Mouse (Mus musculus) CH12.LX (cell line): ENCODE results near the gene Otud4. TPM values are rescaled to one million over a fixed set of nuclear protein-coding genes. Genes with fewer than 3 reads are reported as not detected.
A peak's percentile ranks its signal among the peaks of the same experiment; 100 is the strongest.

ENCODE experiments used
- DNase-seq: peaks from one replicate; pipeline ENCODE4 v3.0.0-alpha.2; 2013; ENCODE audit errors: extremely low read depth
- H3K27ac ChIP-seq: 2 replicates; pipeline ENCODE4 v1.5.1; 2012; ENCODE audit warnings: low read depth, mild to moderate bottlenecking, control low read depth, moderate library complexity; ENCODE audit not compliant: insufficient read depth
- H3K27me3 ChIP-seq: replicated peaks from 2 replicates; pipeline ENCODE3; 2012; ENCODE audit warnings: inconsistent platforms
- H3K36me3 ChIP-seq, 2 experiments: replicated peaks in 1 of 2; 2 replicates each; pipeline versions ENCODE3 to v1.6.1; 2012; ENCODE audit warnings: inconsistent platforms in 1 of 2, low read length in 1 of 2, mild to moderate bottlenecking in 1 of 2, mixed read lengths in 1 of 2, moderate library complexity in 1 of 2; ENCODE audit not compliant: control insufficient read depth in 1 of 2, insufficient read depth in 1 of 2
- H3K4me1 ChIP-seq, 2 experiments: 2 replicates each; pipeline ENCODE4 v1.6.1; 2012; ENCODE audit warnings: inconsistent platforms in 1 of 2, moderate library complexity in 1 of 2; ENCODE audit not compliant: insufficient read depth in 2 of 2, control insufficient read depth in 1 of 2
- H3K4me2 ChIP-seq: 2 replicates; pipeline ENCODE4 v1.6.1; 2012; ENCODE audit warnings: low read depth, mild to moderate bottlenecking, control low read depth; ENCODE audit not compliant: poor library complexity, insufficient read depth, severe bottlenecking
- H3K4me3 ChIP-seq, 3 experiments: fragments of 150-350 bp in 1 of 3; sonication (generic) in 1 of 3; replicated peaks in 1 of 3; 2 replicates each; pipeline versions ENCODE3 to v1.5.1; 2011 to 2012; ENCODE audit warnings: low read depth in 2 of 3, low read length in 2 of 3, mild to moderate bottlenecking in 2 of 3, moderate library complexity in 2 of 3, control low read depth in 1 of 3, improper control_type of control experiment in 1 of 3, inconsistent platforms in 1 of 3, mixed read lengths in 1 of 3; ENCODE audit not compliant: poor library complexity in 1 of 3
- H3K79me2 ChIP-seq: replicated peaks from 2 replicates; pipeline ENCODE4 v1.6.1; 2012; ENCODE audit warnings: mild to moderate bottlenecking, moderate library complexity; ENCODE audit not compliant: control insufficient read depth, poor library complexity, insufficient read depth, severe bottlenecking; ENCODE audit errors: extremely low read depth
- H3K9ac ChIP-seq: 2 replicates; pipeline ENCODE4 v1.6.1; 2012; ENCODE audit warnings: low read depth, mild to moderate bottlenecking, control low read depth, moderate library complexity; ENCODE audit not compliant: insufficient read depth
- H3K9me3 ChIP-seq: replicated peaks from 2 replicates; pipeline ENCODE3; 2012; ENCODE audit warnings: low read length, inconsistent platforms, mixed read lengths
- BHLHE40 ChIP-seq: IDR thresholded peaks from 2 replicates; pipeline ENCODE4 v1.6.1; 2011; ENCODE audit warnings: mild to moderate bottlenecking, low read depth, low read length, improper control_type of control experiment
- CHD1 ChIP-seq: IDR thresholded peaks from 2 replicates; pipeline ENCODE4 v1.6.1; 2012; ENCODE audit warnings: low read depth, low read length, improper control_type of control experiment, inconsistent platforms
- CHD2 ChIP-seq: IDR thresholded peaks from 2 replicates; pipeline ENCODE4 v1.6.1; 2011; ENCODE audit warnings: low read length, improper control_type of control experiment
- CTCF ChIP-seq, 2 experiments: IDR thresholded peaks in 1 of 2; conservative IDR thresholded peaks in 1 of 2; 2 replicates each; pipeline ENCODE4 v1.5.1; 2011 to 2012; ENCODE audit warnings: low read depth in 2 of 2, low read length in 2 of 2, improper control_type of control experiment in 1 of 2, inconsistent platforms in 1 of 2, mild to moderate bottlenecking in 1 of 2, moderate library complexity in 1 of 2
- E2F4 ChIP-seq: IDR thresholded peaks from 2 replicates; pipeline ENCODE4 v1.6.1; 2011; ENCODE audit warnings: low read depth, low read length, improper control_type of control experiment; ENCODE audit not compliant: insufficient replicate concordance
- ELF1 ChIP-seq: IDR thresholded peaks from 2 replicates; pipeline ENCODE4 v1.6.1; 2014; ENCODE audit warnings: low read depth, mild to moderate bottlenecking, inconsistent platforms, low read length, improper control_type of control experiment
- ETS1 ChIP-seq: conservative IDR thresholded peaks from 2 replicates; pipeline ENCODE4 v1.6.1; 2012; ENCODE audit warnings: low read depth, mild to moderate bottlenecking, inconsistent platforms, low read length, improper control_type of control experiment, moderate library complexity
- GABPA ChIP-seq: IDR thresholded peaks from 2 replicates; pipeline ENCODE4 v1.6.1; 2012; ENCODE audit warnings: low read depth, low read length, improper control_type of control experiment, inconsistent platforms; ENCODE audit not compliant: insufficient replicate concordance
- HCFC1 ChIP-seq: IDR thresholded peaks from 2 replicates; pipeline ENCODE4 v1.6.1; 2012; ENCODE audit warnings: low read depth, mild to moderate bottlenecking, inconsistent platforms, low read length, improper control_type of control experiment
- IRF4 ChIP-seq: IDR thresholded peaks from 2 replicates; pipeline ENCODE4 v1.6.1; 2014; ENCODE audit warnings: low read depth, mild to moderate bottlenecking, inconsistent platforms, low read length, improper control_type of control experiment
- JUND ChIP-seq: conservative IDR thresholded peaks from 2 replicates; pipeline ENCODE4 v1.6.1; 2011; ENCODE audit warnings: low read depth, low read length, improper control_type of control experiment
- KAT2A ChIP-seq: IDR thresholded peaks from 2 replicates; pipeline ENCODE4 v1.6.1; 2012; ENCODE audit warnings: low read length, improper control_type of control experiment, inconsistent platforms; ENCODE audit not compliant: insufficient replicate concordance
- MAX ChIP-seq: IDR thresholded peaks from 2 replicates; pipeline ENCODE4 v1.6.1; 2011; ENCODE audit warnings: low read length, improper control_type of control experiment
- MAZ ChIP-seq: IDR thresholded peaks from 2 replicates; pipeline ENCODE4 v1.6.1; 2012; ENCODE audit warnings: low read depth, mild to moderate bottlenecking, inconsistent platforms, low read length, improper control_type of control experiment, moderate library complexity
- MXI1 ChIP-seq: IDR thresholded peaks from 2 replicates; pipeline ENCODE4 v1.6.1; 2011; ENCODE audit warnings: mild to moderate bottlenecking, low read depth, low read length, improper control_type of control experiment
- MYC ChIP-seq: IDR thresholded peaks from 2 replicates; pipeline ENCODE4 v1.6.1; 2011; ENCODE audit warnings: low read depth, mild to moderate bottlenecking, improper control_type of control experiment, low read length
- NELFE ChIP-seq: IDR thresholded peaks from 2 replicates; pipeline ENCODE4 v1.6.1; 2011; ENCODE audit warnings: low read depth, low read length, improper control_type of control experiment
- NRF1 ChIP-seq: IDR thresholded peaks from 2 replicates; pipeline ENCODE4 v1.6.1; 2014; ENCODE audit warnings: low read depth, mild to moderate bottlenecking, inconsistent platforms, low read length, improper control_type of control experiment, moderate library complexity
- PAX5 ChIP-seq: IDR thresholded peaks from 2 replicates; pipeline ENCODE4 v1.6.1; 2012; ENCODE audit warnings: low read length, inconsistent platforms, mixed read lengths
- POLR2A ChIP-seq: IDR thresholded peaks from 2 replicates; pipeline ENCODE4 v1.6.1; 2011; ENCODE audit warnings: low read depth, mild to moderate bottlenecking, improper control_type of control experiment, low read length
- POLR2AphosphoS2 ChIP-seq: IDR thresholded peaks from 2 replicates; pipeline ENCODE4 v1.6.1; 2011; ENCODE audit warnings: low read depth, low read length, improper control_type of control experiment
- RCOR1 ChIP-seq: conservative IDR thresholded peaks from 2 replicates; pipeline ENCODE4 v1.6.1; 2012; ENCODE audit warnings: low read depth, mild to moderate bottlenecking, inconsistent platforms, low read length, improper control_type of control experiment
- SIN3A ChIP-seq: IDR thresholded peaks from 2 replicates; pipeline ENCODE4 v1.6.1; 2012; ENCODE audit warnings: low read length, improper control_type of control experiment, inconsistent platforms
- TBP ChIP-seq: conservative IDR thresholded peaks from 2 replicates; pipeline ENCODE4 v1.6.1; 2011; ENCODE audit warnings: low read depth, low read length, improper control_type of control experiment
- TCF12 ChIP-seq: IDR thresholded peaks from 2 replicates; pipeline ENCODE4 v1.6.1; 2014; ENCODE audit warnings: low read depth, mild to moderate bottlenecking, inconsistent platforms, low read length, improper control_type of control experiment
- UBTF ChIP-seq: IDR thresholded peaks from 2 replicates; pipeline ENCODE4 v1.6.1; 2012; ENCODE audit warnings: low read depth, mild to moderate bottlenecking, inconsistent platforms, low read length, improper control_type of control experiment, moderate library complexity
- USF1 ChIP-seq: IDR thresholded peaks from 2 replicates; pipeline ENCODE4 v1.6.1; 2014; ENCODE audit warnings: low read depth, mild to moderate bottlenecking, inconsistent platforms, low read length, improper control_type of control experiment
- ZC3H11A ChIP-seq: IDR thresholded peaks from 2 replicates; pipeline ENCODE4 v1.6.1; 2012; ENCODE audit warnings: low read depth, mild to moderate bottlenecking, inconsistent platforms, low read length, improper control_type of control experiment
- ZKSCAN1 ChIP-seq: IDR thresholded peaks from 2 replicates; pipeline ENCODE4 v1.6.1; 2012; ENCODE audit warnings: low read depth, inconsistent platforms, low read length, improper control_type of control experiment, borderline replicate concordance
- ZMIZ1 ChIP-seq: IDR thresholded peaks from 2 replicates; pipeline ENCODE4 v1.6.1; 2012; ENCODE audit warnings: low read depth, mild to moderate bottlenecking, inconsistent platforms, low read length, improper control_type of control experiment
- ZNF384 ChIP-seq: IDR thresholded peaks from 2 replicates; pipeline ENCODE4 v1.6.1; 2012; ENCODE audit warnings: low read depth, low read length, improper control_type of control experiment, inconsistent platforms
- dilution Hi-C: fragments of 300-500 bp; cut with MboI; formaldehyde crosslinking; loops from 2 replicates; pipeline ENCODE4 v1.14.3; 2020; ENCODE audit warnings: low sequenced_read_pairs; ENCODE audit not compliant: extremely low pct_unique_long_range_greater_than_20kb, extremely low pct_ligation_motif_present
- in situ Hi-C: fragments of 300-500 bp; cut with MboI; formaldehyde crosslinking; loops from 3 replicates; pipeline ENCODE4 v1.14.3; 2019; ENCODE audit warnings: low sequenced_read_pairs, low pct_ligation_motif_present, low pct_unique_long_range_greater_than_20kb, mixed read lengths
- polyA plus RNA-seq: library from polyadenylated mRNA; unstranded; fragments of >175 nt; gene quantifications from 2 replicates; pipeline ENCODE4 v1.2.1, GENCODE M21; 2012; ENCODE audit warnings: low read depth; ENCODE audit not compliant: insufficient read length
- total RNA-seq, 2 experiments: library from RNA; depleted of rRNA; stranded (reverse); fragments of 300-350 nt in 1 of 2; fragments of >200 nt in 1 of 2; gene quantifications; 2 replicates each; pipeline ENCODE4 v1.2.3; 2012 to 2014

Gene Otud4
- total and polyA plus RNA-seq, 3 experiments, result 22.8 to 44.6 (median 42.3) TPM

DNA sequence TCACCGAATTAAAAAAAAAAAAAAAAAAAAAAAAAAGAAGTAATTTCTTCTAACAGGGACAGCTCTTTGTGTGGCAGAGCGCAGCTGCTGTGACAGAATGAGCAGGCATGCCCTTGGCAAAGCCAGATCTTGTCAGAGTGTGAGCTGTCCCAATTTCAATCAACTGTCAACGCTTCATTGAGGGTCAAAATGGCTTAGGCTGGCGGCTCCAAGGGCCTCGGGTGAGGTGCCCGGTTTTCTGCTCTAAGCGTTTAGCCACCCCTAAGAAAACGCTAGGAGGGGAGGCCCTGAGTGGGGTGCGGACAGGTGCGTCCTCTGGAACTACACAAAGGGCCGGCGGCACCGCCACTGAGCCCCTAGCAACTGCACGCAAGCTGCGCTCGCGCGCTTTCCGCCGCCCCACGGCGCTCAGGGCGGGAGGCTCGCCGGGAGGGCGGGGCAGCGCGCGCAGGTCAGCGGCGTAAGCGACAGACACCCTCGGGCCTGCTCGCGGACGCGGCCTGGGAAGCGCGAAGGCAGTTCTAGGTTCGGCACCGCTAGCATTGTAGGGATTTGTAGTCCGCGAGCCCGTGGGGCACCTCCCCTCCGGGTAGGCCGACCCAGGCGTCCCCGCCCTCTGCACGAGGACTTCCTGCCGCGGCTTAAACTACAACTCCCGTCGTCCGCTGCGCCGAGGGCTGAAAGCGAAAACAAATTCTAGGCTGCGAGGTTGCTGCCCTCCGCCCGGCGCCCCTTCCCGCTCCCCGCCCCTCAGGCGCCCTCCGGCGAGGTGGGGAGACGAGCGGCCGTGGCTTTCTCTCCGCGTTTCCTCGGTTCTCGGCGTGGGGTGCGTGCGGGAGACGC, 490 bp upstream of the Otud4 start:
- dilution Hi-C loops, result no loop called here
- peaks cover 8 to 24% of the 10 kb centered on the region in 2 experiments for H3K4me1 ChIP-seq
- peak overlapping the region; percentile 90 for H3K9ac ChIP-seq
- peak overlapping the region; percentile 67 for H3K27ac ChIP-seq
- H3K36me3 ChIP-seq, result peaks cover 6 to 12% of the 10 kb centered on the region in 2 experiments
- peak; percentile 97 for DNase-seq
- peak overlapping the region; percentile 93 to 97 (median 97) for H3K4me3 ChIP-seq
- H3K27me3 ChIP-seq, result no peaks in the 10 kb centered on the region
- TF ChIP-seq ZKSCAN1 (no peak), JUND (no peak), MAZ (peak; percentile 65), POLR2A (peak; percentile 92), SIN3A (peak; percentile 59), MXI1 (peak; percentile 53), GABPA (peak; percentile 46; the same call in 1 of the 2 replicates), MYC (peak; percentile 70; the same call in 1 of the 2 replicates), MAX (0 out of 2 replicates have a peak, but pooled peaks have one; percentile 10), HCFC1 (peak; percentile 95), PAX5 (no peak), CHD1 (no peak), USF1 (no peak; the same call in 1 of the 2 replicates), RCOR1 (no peak), NRF1 (peak; percentile 79), TCF12 (peak; percentile 62; the same call in 1 of the 2 replicates), CHD2 (peak; percentile 51), IRF4 (peak; percentile 38; the same call in 1 of the 2 replicates), ZC3H11A (no peak), TBP (peak; percentile 61), CTCF (conservative IDR thresholded peaks at IDR 0.05 in 1 of 2, IDR thresholded peaks at IDR 0.05 in 1 of 2; ENCODE audit: low read depth in 2 of 2, low read length in 2 of 2) (no peak), ZMIZ1 (peak; percentile 31; the same call in 1 of the 2 replicates), ZNF384 (peak; percentile 86), KAT2A (peak; percentile 95; the same call in 1 of the 2 replicates), E2F4 (peak; percentile 76; the same call in 1 of the 2 replicates), BHLHE40 (peak; percentile 54; the same call in 1 of the 2 replicates), ELF1 (peak; percentile 93), ETS1 (0 out of 2 replicates have a peak, but pooled peaks have one; percentile 11), POLR2AphosphoS2 (peak; percentile 18; the same call in 1 of the 2 replicates), UBTF (no peak; the same call in 1 of the 2 replicates), NELFE (peak; percentile 68)
- TF ChIP-seq, all 38 proteins: peak for 22
- Histone ChIP-seq H3K79me2 (peaks cover 42% of the 10 kb centered on the region), H3K9me3 (no peaks in the 10 kb centered on the region), H3K4me2 (peak overlapping the region; percentile 85)
- in situ Hi-C loops, result no loop called here
